Mouse (Mus musculus) hindbrain, postnatal 0 days (tissue): ENCODE measurements around the gene Usp40. TPM values are rescaled to one million over a fixed set of nuclear protein-coding genes. Genes with fewer than 3 reads are reported as not detected.

Experiments
- ATAC-seq: fragments of 200-750 bp; cut with Nextera tagmentation; 2 replicates; pipeline ENCODE4 v1.8.0; 2017; ENCODE audit warnings: mild to moderate bottlenecking, moderate TSS enrichment, moderate library complexity
- DNase-seq: peaks from one replicate; pipeline ENCODE4 v3.0.0-alpha.2; 2015; ENCODE audit warnings: low spot score
- H3K27ac ChIP-seq: fragments of 300-500 bp; sonication (generic); 2 replicates; pipeline ENCODE4 v1.5.1; 2014; ENCODE audit warnings: mild to moderate bottlenecking
- H3K27me3 ChIP-seq: fragments of 300-500 bp; sonication (generic); 2 replicates; pipeline ENCODE4 v1.6.1; 2014; ENCODE audit warnings: low read length, mixed read lengths; ENCODE audit not compliant: insufficient read depth
- H3K36me3 ChIP-seq: fragments of 300-500 bp; sonication (generic); 2 replicates; pipeline ENCODE4 v1.6.1; 2014; ENCODE audit warnings: low read length, mixed read lengths; ENCODE audit not compliant: insufficient read depth
- H3K4me1 ChIP-seq: fragments of 300-500 bp; sonication (generic); 2 replicates; pipeline ENCODE4 v1.6.1; 2014; ENCODE audit warnings: antibody characterized with exemption, low read length, mixed read lengths; ENCODE audit not compliant: insufficient read depth
- H3K4me2 ChIP-seq: fragments of 300-500 bp; sonication (generic); 2 replicates; pipeline ENCODE4 v1.6.1; 2014; ENCODE audit warnings: low read depth, mild to moderate bottlenecking, low read length, moderate library complexity, mixed read lengths
- H3K4me3 ChIP-seq: fragments of 300-500 bp; sonication (generic); 2 replicates; pipeline ENCODE4 v1.5.1; 2014; ENCODE audit warnings: low read length
- H3K9ac ChIP-seq: fragments of 300-500 bp; sonication (generic); replicated peaks from 2 replicates; pipeline ENCODE4 v1.6.1; 2014; ENCODE audit warnings: mild to moderate bottlenecking, low read length, moderate library complexity, mixed read lengths
- H3K9me3 ChIP-seq: fragments of 300-500 bp; sonication (generic); 2 replicates; pipeline ENCODE4 v1.6.1; 2016; ENCODE audit warnings: low read length, mixed read lengths
- CTCF ChIP-seq: IDR thresholded peaks from 2 replicates; pipeline ENCODE4 v1.5.1; 2016; ENCODE audit warnings: antibody characterized with exemption, control low read depth, low read depth
- WGBS: fragments of 180-500 bp; shearing (Covaris S2); extraction: QIAGEN DNeasy Blood & Tissue Kit; methylation state at CpG from one replicate; pipeline ENCODE4 v1.1.7; 2014; 5-methylcytosine and 5-hydroxymethylcytosine counted together
- polyA plus RNA-seq: library from polyadenylated mRNA; unstranded; fragments of >200 nt; fragmentation: Nextera tagmentation; extraction: Ambion mirVana; gene quantifications from 2 replicates; pipeline ENCODE4 v1.2.1, GENCODE M21; 2015
- total RNA-seq: library from RNA; depleted of rRNA; stranded (reverse); fragments of >200 nt; gene quantifications from 2 replicates; pipeline ENCODE4 v1.2.3, GENCODE M21; 2014

The Usp40 gene
- total and polyA plus RNA-seq, 2 experiments from 2014 or later = 9.2 to 18.2 TPM

GRCm38 (mm10) chr1:87935095-87935494 lies 73.3 kb downstream of the Usp40 start:
- Histone ChIP-seq H3K27ac (no peak overlapping the region), H3K9ac (no peak overlapping the region), H3K9me3 (no peaks in the 10 kb centered on the region), H3K36me3 (peaks cover 40% of the 10 kb centered on the region), H3K4me3 (no peak overlapping the region), H3K27me3 (no peaks in the 10 kb centered on the region), H3K4me1 (no peaks in the 10 kb centered on the region), H3K4me2 (no peak overlapping the region)
- no peak for TF ChIP-seq CTCF
- DNase-seq = no peak
- 90% methylated on average over 9 of the region's 9 CpGs for WGBS
- ATAC-seq = no peak

- H3K4me2 ChIP-seq = no peak overlapping the region
- TF ChIP-seq CTCF = no peak
- H3K36me3 ChIP-seq = peaks cover 28% of the 10 kb centered on the region; the same call in 1 of the 2 replicates
- no peak for ATAC-seq
- no peak overlapping the region for H3K4me3 ChIP-seq
- H3K27ac ChIP-seq = no peak overlapping the region
- no peaks in the 10 kb centered on the region for H3K27me3 ChIP-seq
- WGBS = 73% methylated on average over 5 of the region's 5 CpGs
- no peak for DNase-seq
- no peaks in the 10 kb centered on the region for H3K9me3 ChIP-seq
- no peak overlapping the region for H3K9ac ChIP-seq
- no peaks in the 10 kb centered on the region for H3K4me1 ChIP-seq
These were observed 75.3 kb downstream of the Usp40 start for GRCm38 (mm10) chr1:87933051-87933450.

- no peak overlapping the region for H3K4me3 ChIP-seq
- DNase-seq = peak; percentile 40
- H3K36me3 ChIP-seq = peaks cover 43% of the 10 kb centered on the region; the same call in 1 of the 2 replicates
- 60% methylated on average over 5 of the region's 5 CpGs for WGBS
- H3K4me1 ChIP-seq = no peaks in the 10 kb centered on the region
- H3K27me3 ChIP-seq = no peaks in the 10 kb centered on the region
- no peak overlapping the region for H3K4me2 ChIP-seq
- ATAC-seq = no peak
- H3K27ac ChIP-seq = no peak overlapping the region
- H3K9ac ChIP-seq = no peak overlapping the region
- TF ChIP-seq CTCF = no peak
- H3K9me3 ChIP-seq = no peaks in the 10 kb centered on the region
These were observed 78.6 kb downstream of the Usp40 start for GRCm38 (mm10) chr1:87929730-87930129.

GRCm38 (mm10) chr1:87924888-87925287 lies 83.5 kb downstream of the Usp40 start:
- WGBS = 89% methylated on average over 4 of the region's 4 CpGs
- peaks cover 55% of the 10 kb centered on the region for H3K36me3 ChIP-seq
- H3K4me1 ChIP-seq = no peaks in the 10 kb centered on the region

GRCm38 (mm10) chr1:87922666-87923065 lies 85.7 kb downstream of the Usp40 start:
- no peaks in the 10 kb centered on the region for H3K27me3 ChIP-seq
- TF ChIP-seq CTCF = peak; percentile 64
- no peak for ATAC-seq
- H3K27ac ChIP-seq = no peak overlapping the region
- no peaks in the 10 kb centered on the region for H3K4me1 ChIP-seq
- DNase-seq = peak; percentile 50
- H3K36me3 ChIP-seq = peaks cover 58% of the 10 kb centered on the region
- no peaks in the 10 kb centered on the region for H3K9me3 ChIP-seq
- H3K4me2 ChIP-seq = no peak overlapping the region
- H3K4me3 ChIP-seq = no peak overlapping the region
- no peak overlapping the region for H3K9ac ChIP-seq
- WGBS = 28% methylated on average over 1 of the region's 1 CpGs

More at GRCm38 (mm10) chr1:87924888-87925287, 83.5 kb downstream of the Usp40 start:
- H3K9ac ChIP-seq = no peak overlapping the region
- H3K27ac ChIP-seq = no peak overlapping the region
- no peak overlapping the region for H3K4me2 ChIP-seq
- DNase-seq = no peak
- no peak for TF ChIP-seq CTCF
- no peaks in the 10 kb centered on the region for H3K27me3 ChIP-seq
- no peaks in the 10 kb centered on the region for H3K9me3 ChIP-seq
- H3K4me3 ChIP-seq = no peak overlapping the region
- ATAC-seq = no peak

- Histone ChIP-seq H3K4me1 (no peaks in the 10 kb centered on the region), H3K9ac (no peak overlapping the region), H3K4me2 (no peak overlapping the region), H3K4me3 (no peak overlapping the region), H3K27me3 (no peaks in the 10 kb centered on the region), H3K36me3 (peaks cover 40% of the 10 kb centered on the region), H3K9me3 (no peaks in the 10 kb centered on the region), H3K27ac (no peak overlapping the region)
- WGBS = 88% methylated on average over 3 of the region's 3 CpGs
- no peak for TF ChIP-seq CTCF
- ATAC-seq (no peak), DNase-seq (no peak)
These were observed 88.2 kb downstream of the Usp40 start for GRCm38 (mm10) chr1:87920056-87920614.

GRCm38 (mm10) chr1:87918061-87918460 lies 90.3 kb downstream of the Usp40 start:
- no peak overlapping the region for H3K27ac ChIP-seq
- no peak overlapping the region for H3K9ac ChIP-seq
- DNase-seq (no peak), ATAC-seq (no peak)
- H3K4me2 ChIP-seq = no peak overlapping the region
- no peaks in the 10 kb centered on the region for H3K27me3 ChIP-seq
- H3K4me3 ChIP-seq = no peak overlapping the region
- no peaks in the 10 kb centered on the region for H3K9me3 ChIP-seq
- WGBS = 97% methylated on average over 2 of the region's 2 CpGs
- no peaks in the 10 kb centered on the region for H3K4me1 ChIP-seq
- TF ChIP-seq CTCF = no peak
- H3K36me3 ChIP-seq = peaks cover 26% of the 10 kb centered on the region
